Mouse (Mus musculus) common myeloid progenitor, adult 5-6 weeks (primary cell): ENCODE data around the gene Tmem178. TPM values are rescaled to one million over a fixed set of nuclear protein-coding genes. Genes with fewer than 3 reads are reported as not detected.

ENCODE experiments used
- ATAC-seq: replicated peaks from 2 replicates; pipeline ENCODE4 v1.8.0; 2016; ENCODE audit warnings: low read depth, mild to moderate bottlenecking, moderate TSS enrichment, inconsistent platforms; ENCODE audit not compliant: poor library complexity, severe bottlenecking
- total RNA-seq: library from RNA; stranded (forward); fragments of 200-1000, 187-1606 nt; gene quantifications from 2 replicates; pipeline ENCODE4 v1.2.3, GENCODE M21; 2017

Gene Tmem178
- total RNA-seq, 1 experiment from 2014 or later = not detected

DNA sequence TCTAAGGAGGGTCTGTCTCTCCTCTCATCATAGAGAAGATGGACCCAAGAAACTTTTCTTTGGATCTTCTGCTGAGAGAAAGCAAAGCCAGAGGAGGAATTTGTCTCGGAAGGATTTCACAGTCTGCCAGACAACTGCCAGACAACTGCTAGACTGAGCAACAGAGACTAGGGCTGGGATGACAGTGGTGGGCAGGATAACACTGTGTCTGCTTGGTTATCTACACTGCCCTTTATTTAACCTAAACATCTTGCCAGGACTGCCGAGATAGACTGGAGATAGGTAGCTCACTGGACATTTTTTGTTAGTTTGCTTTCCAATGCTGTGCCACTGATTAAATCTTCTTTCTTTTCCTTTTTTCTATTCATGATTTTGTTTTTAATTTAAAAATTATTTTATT is 97.2 kb downstream of the Tmem178 start:
- ATAC-seq = no peak

DNA sequence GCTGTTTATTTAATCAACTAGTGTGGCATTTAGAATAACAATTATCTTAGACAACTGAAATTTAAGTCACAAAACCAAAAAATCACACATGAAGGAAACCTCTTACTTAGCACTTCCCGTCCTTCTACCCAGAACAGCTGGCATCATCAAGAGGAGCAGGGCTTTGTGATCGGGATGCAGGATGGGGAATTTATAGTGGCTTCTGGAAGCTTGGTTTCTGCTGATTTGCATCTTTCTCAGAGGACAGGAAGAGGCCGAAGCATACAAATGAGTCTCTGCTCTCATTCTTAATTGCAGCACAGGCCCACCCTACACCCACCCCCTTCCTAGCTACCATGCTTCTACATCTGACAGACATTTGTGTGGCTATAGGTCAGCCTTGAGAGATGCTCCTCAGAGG is 99.9 kb downstream of the Tmem178 start:
- no peak for ATAC-seq

GRCm38 (mm10) chr17:81045115-81045514 is 100.7 kb downstream of the Tmem178 start:
- no peak for ATAC-seq

DNA sequence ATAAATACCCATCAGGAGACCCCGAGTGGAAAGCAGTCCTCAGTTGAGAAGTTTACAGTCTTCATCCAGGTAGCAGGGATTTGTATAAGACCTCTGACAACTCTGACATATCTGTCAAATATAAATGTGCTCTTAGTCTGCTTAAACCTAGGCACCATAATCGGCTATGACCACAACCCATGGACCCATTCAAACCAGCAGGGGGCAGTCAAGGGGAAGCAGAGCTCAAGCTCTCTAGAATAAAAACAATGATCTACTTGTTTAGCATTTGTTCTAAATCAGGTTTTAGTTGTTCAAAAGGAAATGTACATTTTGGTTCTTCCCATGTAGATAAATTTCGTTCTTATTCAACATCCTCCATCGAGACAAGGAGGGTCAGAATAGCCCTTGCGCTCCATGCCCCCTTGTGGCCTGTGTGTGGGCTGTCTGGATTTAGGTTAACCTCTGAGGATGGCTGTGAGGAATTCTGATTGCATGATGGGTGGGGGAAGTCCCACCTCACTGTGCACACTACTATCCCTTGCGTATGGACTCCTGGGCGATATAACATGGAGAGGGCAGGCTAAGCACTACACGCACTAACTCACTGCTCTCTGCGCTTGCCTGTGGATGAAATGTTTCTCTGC is 101.2 kb downstream of the Tmem178 start:
- ATAC-seq = peak; percentile 78

- no peak for ATAC-seq
Observed at GRCm38 (mm10) chr17:81047930-81048564, 103.6 kb downstream of the Tmem178 start.

Other genes with a start within 250 kb of the Tmem178 start
- gene Map4k3, start 216.1 kb upstream of the Tmem178 start, total RNA-seq = 5.9 and 6.9 TPM in 2 replicates
- 15.7 and 20.4 TPM in 2 replicates for gene Thumpd2, start 120.5 kb downstream of the Tmem178 start, total RNA-seq